Mouse (Mus musculus) forebrain, embryonic 16.5 days (tissue): ENCODE measurements around the gene Nrg3. TPM values are rescaled to one million over a fixed set of nuclear protein-coding genes. Genes with fewer than 3 reads are reported as not detected.

Experiments
- ATAC-seq: fragments of 200-750 bp; cut with Nextera tagmentation; 2 replicates; pipeline ENCODE4 v1.8.0; 2017; ENCODE audit warnings: mild to moderate bottlenecking, moderate library complexity
- H3K27ac ChIP-seq: fragments of 300-500 bp; sonication (generic); 2 replicates; pipeline ENCODE4 v1.5.1; 2014; ENCODE audit warnings: low read length, control low read depth
- H3K27me3 ChIP-seq: fragments of 300-500 bp; sonication (generic); replicated peaks from 2 replicates; pipeline ENCODE4 v1.6.1; 2014; ENCODE audit warnings: low read length; ENCODE audit not compliant: control insufficient read depth, insufficient read depth
- H3K36me3 ChIP-seq: fragments of 300-500 bp; sonication (generic); 2 replicates; pipeline ENCODE4 v1.6.1; 2014; ENCODE audit not compliant: control insufficient read depth, insufficient read depth
- H3K4me1 ChIP-seq: fragments of 300-500 bp; sonication (generic); replicated peaks from 2 replicates; pipeline ENCODE4 v1.6.1; 2014; ENCODE audit warnings: low read length; ENCODE audit not compliant: control insufficient read depth, insufficient read depth
- H3K4me2 ChIP-seq: fragments of 300-500 bp; sonication (generic); 2 replicates; pipeline ENCODE4 v1.6.1; 2014; ENCODE audit warnings: mild to moderate bottlenecking, low read length, control low read depth
- H3K4me3 ChIP-seq: fragments of 300-500 bp; sonication (generic); replicated peaks from 2 replicates; pipeline ENCODE4 v1.5.1; 2014; ENCODE audit warnings: mild to moderate bottlenecking, low read length, control low read depth
- H3K9ac ChIP-seq: fragments of 300-500 bp; sonication (generic); replicated peaks from 2 replicates; pipeline ENCODE4 v1.6.1; 2014; ENCODE audit warnings: low read depth, low read length, control low read depth
- H3K9me3 ChIP-seq: fragments of 300-500 bp; sonication (generic); 2 replicates; pipeline ENCODE4 v1.6.1; 2016; ENCODE audit warnings: low read length; ENCODE audit not compliant: control insufficient read depth
- WGBS: fragments of 180-500 bp; shearing (Covaris S2); extraction: QIAGEN DNeasy Blood & Tissue Kit; methylation state at CpG from one replicate; pipeline ENCODE4 v1.1.7; 2014; 5-methylcytosine and 5-hydroxymethylcytosine counted together
- polyA plus RNA-seq: library from polyadenylated mRNA; unstranded; fragments of >200 nt; fragmentation: Nextera tagmentation; extraction: Ambion mirVana; gene quantifications from 2 replicates; pipeline ENCODE4 v1.2.1, GENCODE M21; 2015

Nrg3 gene
- polyA plus RNA-seq, 1 experiment from 2014 or later = 13.4 TPM

DNA sequence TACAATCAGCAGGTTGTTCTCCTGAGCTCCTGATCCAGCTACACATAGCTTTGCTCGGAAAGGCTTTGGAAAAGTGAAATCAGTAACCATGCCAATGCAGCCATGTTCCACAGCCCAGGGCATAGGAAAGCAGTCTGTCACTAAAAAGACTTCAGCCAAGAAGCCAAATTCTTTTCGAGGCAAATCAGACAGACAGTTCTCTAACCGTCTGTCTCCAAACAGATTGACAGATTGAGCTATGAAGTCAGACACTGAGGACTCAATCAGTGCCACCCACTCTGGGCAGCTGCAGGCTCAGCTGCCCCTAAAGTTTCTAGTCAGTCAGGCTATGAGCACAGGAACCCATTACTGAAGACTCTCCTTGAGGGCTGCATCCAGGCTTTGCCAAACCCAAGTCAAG, 429.1 kb downstream of the Nrg3 start:
- ATAC-seq = peak; percentile 87
- H3K27ac ChIP-seq = peak overlapping the region; percentile 41
- 56% methylated on average over 3 of the region's 3 CpGs for WGBS
- peaks cover 9% of the 10 kb centered on the region for H3K4me1 ChIP-seq
- no peaks in the 10 kb centered on the region for H3K36me3 ChIP-seq
- no peak overlapping the region for H3K9ac ChIP-seq
- no peak overlapping the region for H3K4me3 ChIP-seq
- H3K4me2 ChIP-seq = no peak overlapping the region
- H3K27me3 ChIP-seq = no peaks in the 10 kb centered on the region
- H3K9me3 ChIP-seq = no peaks in the 10 kb centered on the region

DNA sequence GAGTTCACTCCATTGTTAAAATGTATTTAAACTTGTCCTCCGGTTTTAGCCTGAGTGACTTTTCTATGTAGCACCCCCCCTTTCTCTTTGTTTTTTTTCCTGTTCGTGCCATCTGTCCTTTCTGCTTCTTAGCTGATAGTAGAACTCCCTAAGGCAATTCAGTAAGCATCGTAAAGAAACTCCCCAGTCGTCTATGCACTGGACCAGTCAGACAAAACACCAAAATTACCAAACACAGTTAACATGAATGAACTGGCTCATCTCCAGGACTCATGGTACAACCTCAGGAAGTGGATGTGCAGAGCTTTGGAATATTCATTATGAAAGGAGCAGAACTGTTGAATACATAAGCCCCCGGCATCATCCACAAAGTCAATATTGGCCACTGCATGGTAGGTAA, 429.5 kb downstream of the Nrg3 start:
- peak overlapping the region; percentile 41 for H3K27ac ChIP-seq
- peak; percentile 53 for ATAC-seq
- 51% methylated on average over 5 of the region's 5 CpGs for WGBS

GRCm38 (mm10) chr14:39039046-39039445, 433.8 kb downstream of the Nrg3 start:
- Histone ChIP-seq H3K27ac (no peak overlapping the region), H3K9me3 (no peaks in the 10 kb centered on the region), H3K4me3 (no peak overlapping the region), H3K4me1 (peaks cover 8% of the 10 kb centered on the region), H3K36me3 (no peaks in the 10 kb centered on the region), H3K27me3 (no peaks in the 10 kb centered on the region), H3K9ac (no peak overlapping the region), H3K4me2 (no peak overlapping the region)
- no peak for ATAC-seq
- WGBS = 73% methylated on average over 1 of the region's 1 CpGs

More for the DNA sequence above, 429.5 kb downstream of the Nrg3 start:
- Histone ChIP-seq H3K4me3 (no peak overlapping the region), H3K4me2 (no peak overlapping the region), H3K9me3 (no peaks in the 10 kb centered on the region), H3K27me3 (no peaks in the 10 kb centered on the region), H3K4me1 (peaks cover 9% of the 10 kb centered on the region), H3K9ac (no peak overlapping the region), H3K36me3 (no peaks in the 10 kb centered on the region)

DNA sequence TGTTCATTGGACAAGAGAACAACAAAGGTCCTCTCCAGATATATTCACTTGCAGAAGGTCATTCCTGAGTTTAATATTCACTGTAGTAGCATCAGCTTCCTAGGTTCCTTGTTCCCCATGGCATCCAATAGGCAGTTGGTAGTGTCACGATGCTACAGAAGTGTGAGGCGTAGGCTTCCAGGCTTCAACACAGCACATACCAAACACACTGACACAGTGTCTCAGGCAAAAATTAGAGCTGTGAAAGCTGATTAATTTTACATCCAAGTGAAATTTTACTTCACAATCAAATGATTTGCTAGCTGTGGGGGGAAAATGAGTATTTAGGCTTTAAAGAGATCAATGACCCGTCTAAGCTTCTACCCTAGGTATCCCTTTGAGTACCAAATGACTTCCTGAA, 438.4 kb downstream of the Nrg3 start:
- Histone ChIP-seq H3K4me1 (no peaks in the 10 kb centered on the region), H3K27ac (no peak overlapping the region), H3K9ac (no peak overlapping the region), H3K4me3 (no peak overlapping the region), H3K9me3 (no peaks in the 10 kb centered on the region), H3K4me2 (no peak overlapping the region), H3K36me3 (no peaks in the 10 kb centered on the region), H3K27me3 (no peaks in the 10 kb centered on the region)
- 84% methylated on average over 3 of the region's 3 CpGs for WGBS
- no peak for ATAC-seq

- no peaks in the 10 kb centered on the region for H3K4me1 ChIP-seq
- no peak overlapping the region for H3K4me2 ChIP-seq
- H3K4me3 ChIP-seq = no peak overlapping the region
- H3K27ac ChIP-seq = no peak overlapping the region
- H3K36me3 ChIP-seq = no peaks in the 10 kb centered on the region
- no peak for ATAC-seq
- H3K9ac ChIP-seq = no peak overlapping the region
- WGBS = 88% methylated on average over 2 of the region's 2 CpGs
- no peaks in the 10 kb centered on the region for H3K27me3 ChIP-seq
- no peaks in the 10 kb centered on the region for H3K9me3 ChIP-seq
Observed at GRCm38 (mm10) chr14:39023065-39023464, 449.8 kb downstream of the Nrg3 start.

DNA sequence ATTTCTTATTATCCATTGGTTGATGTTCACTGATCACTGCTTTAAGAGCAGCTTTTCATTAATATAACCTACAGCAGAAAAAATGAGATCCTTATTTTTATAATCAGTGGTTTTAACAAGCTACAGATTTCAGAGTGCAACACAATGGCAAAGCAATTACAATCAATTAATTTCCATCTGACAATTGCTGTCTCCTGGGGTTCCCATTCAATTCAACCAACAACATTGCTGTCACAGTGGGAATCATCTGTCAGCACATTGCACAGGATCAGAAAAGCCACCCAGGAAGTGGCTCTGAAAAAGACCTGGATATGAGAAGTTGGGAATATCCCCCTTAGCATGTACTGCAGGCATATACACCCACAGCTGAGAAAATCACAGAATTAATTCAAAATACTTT, 458.8 kb downstream of the Nrg3 start:
- Histone ChIP-seq H3K4me3 (no peak overlapping the region), H3K27ac (no peak overlapping the region), H3K36me3 (no peaks in the 10 kb centered on the region), H3K4me2 (no peak overlapping the region), H3K4me1 (no peaks in the 10 kb centered on the region), H3K9me3 (no peaks in the 10 kb centered on the region), H3K9ac (no peak overlapping the region), H3K27me3 (no peaks in the 10 kb centered on the region)
- no peak for ATAC-seq

DNA sequence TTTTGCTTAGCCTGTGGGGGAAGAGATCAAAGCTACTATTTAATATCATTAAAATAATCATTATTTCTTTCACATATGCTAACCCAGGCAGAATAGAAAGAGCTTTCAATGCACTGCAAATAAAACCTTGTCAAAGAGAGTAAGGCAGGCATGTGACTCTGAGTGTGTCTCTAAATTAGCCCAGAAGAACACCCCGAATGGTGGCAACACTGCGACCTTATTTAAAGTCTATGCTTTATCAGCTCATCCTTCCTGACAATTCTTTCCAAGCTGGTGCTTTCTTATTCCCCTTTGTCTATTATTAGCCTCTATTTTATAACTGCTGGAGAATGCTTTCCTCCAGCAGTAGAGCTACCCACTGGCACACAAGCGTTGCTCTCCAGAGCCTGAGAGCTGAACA, 475.0 kb downstream of the Nrg3 start:
- no peaks in the 10 kb centered on the region for H3K27me3 ChIP-seq
- H3K4me3 ChIP-seq = no peak overlapping the region
- no peak for ATAC-seq
- no peak overlapping the region for H3K9ac ChIP-seq
- WGBS = 53% methylated on average over 3 of the region's 3 CpGs
- H3K9me3 ChIP-seq = no peaks in the 10 kb centered on the region
- H3K4me2 ChIP-seq = no peak overlapping the region
- no peaks in the 10 kb centered on the region for H3K36me3 ChIP-seq
- 0 out of 2 replicates have a peak, but pooled peaks cover 5% of the 10 kb centered on the region for H3K4me1 ChIP-seq
- H3K27ac ChIP-seq = no peak overlapping the region

GRCm38 (mm10) chr14:38992574-38992866, 480.4 kb downstream of the Nrg3 start:
- Histone ChIP-seq H3K36me3 (no peaks in the 10 kb centered on the region), H3K4me2 (peak overlapping the region; percentile 0; the same call in 1 of the 2 replicates), H3K27me3 (no peaks in the 10 kb centered on the region), H3K4me3 (no peak overlapping the region), H3K27ac (peak overlapping the region; percentile 48; the same call in 1 of the 2 replicates), H3K9ac (no peak overlapping the region), H3K9me3 (no peaks in the 10 kb centered on the region), H3K4me1 (peaks cover 11% of the 10 kb centered on the region)
- 77% methylated on average over 1 of the region's 1 CpGs for WGBS
- ATAC-seq = no peak; the same call in 1 of the 2 replicates

DNA sequence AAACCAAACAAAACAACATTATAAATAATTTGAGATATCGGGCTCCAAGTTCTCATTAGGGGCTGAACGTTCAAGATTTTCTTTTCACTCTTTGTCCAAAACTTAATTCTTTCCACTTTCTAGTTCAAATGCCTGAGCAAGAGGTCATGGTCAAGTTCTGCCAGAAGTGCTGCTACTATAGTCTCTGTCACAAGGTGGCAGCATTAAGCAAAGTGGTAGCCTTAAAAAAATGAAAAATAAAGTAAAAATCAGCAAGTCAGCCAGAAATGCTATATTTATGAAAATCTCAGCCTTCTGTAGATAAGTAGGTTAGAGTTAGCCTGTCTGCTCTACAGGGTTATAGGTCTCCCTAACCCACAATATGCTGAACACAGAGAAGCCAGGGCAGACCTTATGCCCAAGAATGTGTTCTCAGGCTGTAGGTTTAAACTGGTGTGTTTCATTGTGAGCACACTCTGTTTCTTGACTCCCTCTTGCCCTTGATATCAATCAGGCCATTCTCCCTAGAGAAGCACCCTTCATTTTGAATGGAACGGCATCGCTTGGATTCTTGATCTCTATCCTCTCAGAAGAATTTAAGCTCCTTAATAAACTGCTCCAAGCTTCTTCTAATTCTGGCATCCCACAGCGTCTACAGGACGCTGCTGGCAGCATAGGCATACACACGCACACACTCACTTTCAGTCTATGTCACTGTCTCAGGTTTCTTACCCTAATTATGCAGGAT, 480.9 kb downstream of the Nrg3 start:
- Histone ChIP-seq H3K4me3 (no peak overlapping the region), H3K9ac (no peak overlapping the region), H3K27me3 (no peaks in the 10 kb centered on the region), H3K36me3 (no peaks in the 10 kb centered on the region), H3K9me3 (no peaks in the 10 kb centered on the region), H3K4me2 (peak overlapping the region; percentile 0; the same call in 1 of the 2 replicates), H3K27ac (peak overlapping the region; percentile 48; the same call in 1 of the 2 replicates), H3K4me1 (peaks cover 11% of the 10 kb centered on the region)
- 41% methylated on average over 7 of the region's 7 CpGs for WGBS
- ATAC-seq = peak; percentile 82

- ATAC-seq = peak; percentile 50; the same call in 1 of the 2 replicates
- 55% methylated on average over 7 of the region's 7 CpGs for WGBS
- Histone ChIP-seq H3K27me3 (no peaks in the 10 kb centered on the region), H3K4me1 (no peaks in the 10 kb centered on the region), H3K9me3 (no peaks in the 10 kb centered on the region), H3K4me2 (no peak overlapping the region), H3K36me3 (no peaks in the 10 kb centered on the region), H3K27ac (no peak overlapping the region), H3K9ac (no peak overlapping the region), H3K4me3 (no peak overlapping the region)
Observed at GRCm38 (mm10) chr14:38959367-38959766, 513.5 kb downstream of the Nrg3 start.
